Mouse (Mus musculus): ENCODE measurements at regions not wholly inside any gene's neighbourhood (a gene's known extent, or its start where the extent isn't known, plus 50 kb on each side); places are given as distances from the start of the nearest gene placed in this dataset.

GRCm38 (mm10) chr2:158951061-158951460, 156.5 kb downstream of the Dhx35 start:
- Histone ChIP-seq H3K4me3 (ENCODE audit: insufficient read depth, poor library complexity, severe bottlenecking) (no peak overlapping the region), H3ac (ENCODE audit: control insufficient read depth, insufficient read length, low read depth) (no peak overlapping the region), H3K79me2 (ENCODE audit: control insufficient read depth, insufficient read depth) (no peaks in the 10 kb centered on the region), H3K79me3 (ENCODE audit: low read depth) (no peaks in the 10 kb centered on the region), H3K27me3 (ENCODE audit: control insufficient read depth, insufficient read depth, insufficient read length) (no peaks in the 10 kb centered on the region), H3K36me3 (ENCODE audit: control insufficient read depth, insufficient read depth) (no peaks in the 10 kb centered on the region)
- TF ChIP-seq MYOD1 (IDR thresholded peaks at IDR 0.05; ENCODE audit: control insufficient read depth, insufficient read length, low read depth): no peak
- TF ChIP-seq USF1 (IDR thresholded peaks at IDR 0.05; ENCODE audit: low read depth): no peak
- no peak for TF ChIP-seq MYOG (IDR thresholded peaks at IDR 0.05; ENCODE audit: control insufficient read depth, extremely low read depth, insufficient read length)
- no peak for TF ChIP-seq CTCF (IDR thresholded peaks at IDR 0.05; ENCODE audit: control insufficient read depth, insufficient read depth, insufficient read length)
- TF ChIP-seq FOSL1 (IDR thresholded peaks at IDR 0.05; ENCODE audit: insufficient read depth, low read length, poor library complexity, severe bottlenecking): no peak
- TF ChIP-seq MAX (IDR thresholded peaks at IDR 0.05): no peak

DNA sequence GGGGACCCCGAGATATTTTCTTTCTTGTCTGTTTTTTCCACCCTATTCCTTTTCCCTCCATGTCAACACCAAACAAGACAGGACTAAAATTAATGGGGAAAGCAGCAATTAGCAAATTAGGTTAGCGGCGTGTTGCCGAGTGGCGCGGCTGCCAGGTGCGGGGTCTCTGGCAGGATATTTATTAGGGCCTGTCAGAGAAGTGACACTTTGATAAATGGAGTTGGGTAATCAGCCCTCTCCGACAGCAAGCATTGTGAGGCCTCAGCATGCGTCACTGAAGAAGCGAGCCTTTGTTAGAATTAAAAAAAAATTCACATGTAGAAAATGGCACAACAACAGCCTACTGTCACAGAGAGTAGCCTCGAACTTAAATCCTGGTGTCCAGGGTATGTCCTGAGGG, 162.3 kb downstream of the Dhx35 start:
- no peaks in the 10 kb centered on the region for H3K79me2 ChIP-seq (ENCODE audit: control insufficient read depth, insufficient read depth)
- H3K27me3 ChIP-seq (ENCODE audit: control insufficient read depth, insufficient read depth, insufficient read length): no peaks in the 10 kb centered on the region
- H3K36me3 ChIP-seq (ENCODE audit: control insufficient read depth, insufficient read depth): no peaks in the 10 kb centered on the region
- H3K79me3 ChIP-seq (ENCODE audit: low read depth): no peaks in the 10 kb centered on the region
- no peak overlapping the region for H3K4me3 ChIP-seq (ENCODE audit: insufficient read depth, poor library complexity, severe bottlenecking)
- no peak for TF ChIP-seq MYOG (IDR thresholded peaks at IDR 0.05; ENCODE audit: control insufficient read depth, extremely low read depth, insufficient read length)
- no peak for TF ChIP-seq MAX (IDR thresholded peaks at IDR 0.05)
- TF ChIP-seq FOSL1 (IDR thresholded peaks at IDR 0.05; ENCODE audit: insufficient read depth, low read length, poor library complexity, severe bottlenecking): no peak
- TF ChIP-seq MYOD1 (IDR thresholded peaks at IDR 0.05; ENCODE audit: control insufficient read depth, insufficient read length, low read depth): no peak
- no peak for TF ChIP-seq CTCF (IDR thresholded peaks at IDR 0.05; ENCODE audit: control insufficient read depth, insufficient read depth, insufficient read length)
- TF ChIP-seq CEBPB (IDR thresholded peaks at IDR 0.05; ENCODE audit: low read depth): no peak
- no peak for TF ChIP-seq USF1 (IDR thresholded peaks at IDR 0.05; ENCODE audit: low read depth)
- no peak overlapping the region for H3ac ChIP-seq (ENCODE audit: control insufficient read depth, insufficient read length, low read depth)

- Histone ChIP-seq H3K79me2 (ENCODE audit: control insufficient read depth, insufficient read depth) (no peaks in the 10 kb centered on the region), H3ac (ENCODE audit: control insufficient read depth, insufficient read length, low read depth) (no peak overlapping the region), H3K27me3 (ENCODE audit: control insufficient read depth, insufficient read depth, insufficient read length) (no peaks in the 10 kb centered on the region), H3K4me3 (ENCODE audit: insufficient read depth, poor library complexity, severe bottlenecking) (no peak overlapping the region), H3K79me3 (ENCODE audit: low read depth) (no peaks in the 10 kb centered on the region), H3K36me3 (ENCODE audit: control insufficient read depth, insufficient read depth) (no peaks in the 10 kb centered on the region)
- TF ChIP-seq MYOD1 (IDR thresholded peaks at IDR 0.05; ENCODE audit: control insufficient read depth, insufficient read length, low read depth) (no peak), MYOG (IDR thresholded peaks at IDR 0.05; ENCODE audit: control insufficient read depth, extremely low read depth, insufficient read length) (no peak), CEBPB (IDR thresholded peaks at IDR 0.05; ENCODE audit: low read depth) (no peak), CTCF (IDR thresholded peaks at IDR 0.05; ENCODE audit: control insufficient read depth, insufficient read depth, insufficient read length) (no peak), MAX (IDR thresholded peaks at IDR 0.05) (no peak), FOSL1 (IDR thresholded peaks at IDR 0.05; ENCODE audit: insufficient read depth, low read length, poor library complexity, severe bottlenecking) (no peak), USF1 (IDR thresholded peaks at IDR 0.05; ENCODE audit: low read depth) (no peak)
Measured at GRCm38 (mm10) chr2:158965003-158965665, 170.5 kb downstream of the Dhx35 start.

GRCm38 (mm10) chr2:158972178-158972577, 177.6 kb downstream of the Dhx35 start:
- H3K4me3 ChIP-seq (ENCODE audit: insufficient read depth, poor library complexity, severe bottlenecking): no peak overlapping the region
- no peak for TF ChIP-seq CTCF (IDR thresholded peaks at IDR 0.05; ENCODE audit: control insufficient read depth, insufficient read depth, insufficient read length)
- TF ChIP-seq MAX (IDR thresholded peaks at IDR 0.05): no peak
- TF ChIP-seq MYOG (IDR thresholded peaks at IDR 0.05; ENCODE audit: control insufficient read depth, extremely low read depth, insufficient read length): no peak
- no peak for TF ChIP-seq USF1 (IDR thresholded peaks at IDR 0.05; ENCODE audit: low read depth)
- no peak for TF ChIP-seq MYOD1 (IDR thresholded peaks at IDR 0.05; ENCODE audit: control insufficient read depth, insufficient read length, low read depth)
- TF ChIP-seq FOSL1 (IDR thresholded peaks at IDR 0.05; ENCODE audit: insufficient read depth, low read length, poor library complexity, severe bottlenecking): no peak
- TF ChIP-seq CEBPB (IDR thresholded peaks at IDR 0.05; ENCODE audit: low read depth): no peak
- H3K79me2 ChIP-seq (ENCODE audit: control insufficient read depth, insufficient read depth): no peaks in the 10 kb centered on the region
- H3K79me3 ChIP-seq (ENCODE audit: low read depth): no peaks in the 10 kb centered on the region
- no peaks in the 10 kb centered on the region for H3K27me3 ChIP-seq (ENCODE audit: control insufficient read depth, insufficient read depth, insufficient read length)
- no peaks in the 10 kb centered on the region for H3K36me3 ChIP-seq (ENCODE audit: control insufficient read depth, insufficient read depth)
- no peak overlapping the region for H3ac ChIP-seq (ENCODE audit: control insufficient read depth, insufficient read length, low read depth)

DNA sequence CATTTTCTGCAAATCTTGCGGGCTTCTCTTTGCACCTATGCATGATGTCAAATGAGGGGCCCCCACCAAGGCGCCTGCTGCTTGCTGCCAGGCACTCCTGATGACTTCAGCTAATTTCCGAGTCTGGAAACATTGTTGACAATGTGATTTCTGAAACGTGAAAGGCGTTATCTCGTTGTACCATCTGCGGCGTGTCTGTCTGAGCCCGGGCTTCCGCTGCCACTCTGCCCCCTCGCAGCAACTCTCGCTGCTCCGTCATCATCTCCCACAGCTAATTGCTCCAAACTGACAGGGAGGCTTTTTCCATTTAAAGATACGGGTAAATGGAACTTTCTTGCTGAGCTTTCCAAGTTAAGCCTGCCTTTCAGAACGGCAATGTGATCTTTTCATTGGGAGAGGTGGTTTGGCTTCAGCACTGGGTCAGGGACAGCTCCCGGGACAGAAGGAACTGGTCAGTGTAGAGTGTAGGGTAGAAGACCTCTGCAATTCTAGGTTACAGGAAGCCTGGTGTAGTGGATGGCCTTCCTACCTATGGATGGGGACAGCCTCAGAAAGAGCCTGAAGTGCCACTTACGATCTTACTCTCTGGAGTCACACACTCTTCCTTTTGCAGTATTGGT, 191.0 kb downstream of the Dhx35 start:
- H3K36me3 ChIP-seq (ENCODE audit: control insufficient read depth, insufficient read depth): no peaks in the 10 kb centered on the region
- no peaks in the 10 kb centered on the region for H3K79me2 ChIP-seq (ENCODE audit: control insufficient read depth, insufficient read depth)
- no peaks in the 10 kb centered on the region for H3K79me3 ChIP-seq (ENCODE audit: low read depth)
- H3K4me3 ChIP-seq (ENCODE audit: insufficient read depth, poor library complexity, severe bottlenecking): no peak overlapping the region
- no peak overlapping the region for H3ac ChIP-seq (ENCODE audit: control insufficient read depth, insufficient read length, low read depth)
- TF ChIP-seq MAX (IDR thresholded peaks at IDR 0.05): no peak
- no peak for TF ChIP-seq USF1 (IDR thresholded peaks at IDR 0.05; ENCODE audit: low read depth)
- TF ChIP-seq CEBPB (IDR thresholded peaks at IDR 0.05; ENCODE audit: low read depth): no peak
- TF ChIP-seq MYOG (IDR thresholded peaks at IDR 0.05; ENCODE audit: control insufficient read depth, extremely low read depth, insufficient read length): no peak
- no peak for TF ChIP-seq MYOD1 (IDR thresholded peaks at IDR 0.05; ENCODE audit: control insufficient read depth, insufficient read length, low read depth)
- no peak for TF ChIP-seq FOSL1 (IDR thresholded peaks at IDR 0.05; ENCODE audit: insufficient read depth, low read length, poor library complexity, severe bottlenecking)
- TF ChIP-seq CTCF (IDR thresholded peaks at IDR 0.05; ENCODE audit: control insufficient read depth, insufficient read depth, insufficient read length): no peak
- H3K27me3 ChIP-seq (ENCODE audit: control insufficient read depth, insufficient read depth, insufficient read length): no peaks in the 10 kb centered on the region
